24 mouse cellular contexts compared by ENCODE assay signal in the genomic region with DNA sequence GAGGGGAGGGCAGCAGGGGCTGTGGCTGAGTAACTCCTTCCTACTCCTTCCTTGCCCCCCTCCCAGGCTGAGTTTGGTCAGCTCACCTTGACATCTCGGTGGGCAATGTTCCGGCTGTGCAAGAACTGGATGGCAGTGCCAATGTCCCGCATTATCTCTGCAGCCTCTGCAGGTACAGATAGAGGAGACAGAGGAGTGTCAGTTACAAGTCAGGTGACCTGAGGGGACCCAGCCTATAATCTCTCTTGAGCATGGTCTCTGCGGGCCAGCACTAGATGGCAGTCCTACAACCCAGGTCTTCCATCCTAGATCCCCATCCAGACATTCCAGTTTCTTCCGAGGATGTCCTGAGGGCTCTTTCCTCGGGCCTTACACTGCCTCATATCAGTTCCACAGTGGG. TPM values are rescaled to one million over a fixed set of nuclear protein-coding genes. Genes with fewer than 3 reads are reported as not detected.
DNase-seq lines count a peak whose midpoint lies in the region; ATAC-seq and TF ChIP-seq lines count a peak whose summit lies in the region.
"Had no signal": no experiment of that assay in that cellular context is flagged by ENCODE, and none has a peak within 500 bp of the region (broad histone marks: within the 10 kb centered on the region; RNA-seq: fewer than 3 reads in every experiment).

No protein-coding gene starts in this region.

- 90% methylated on average over 6 of the region's 6 CpGs for WGBS in macrophage (ENCODE audit: missing documents)
- WGBS in liver, embryonic 11.5 days = 68% methylated on average over 6 of the region's 6 CpGs

- ATAC-seq in liver, embryonic 11.5 days (replicated peaks; ENCODE audit: low FRiP score) = no peak
- ATAC-seq: CD4-positive, CD25-positive, alpha-beta regulatory T cell, adult 4 months; forebrain, embryonic 14.5 days; forebrain, postnatal 0 days; Patski had no signal

- DNase-seq in left cerebral cortex, adult 2 months (ENCODE audit: extremely low spot score in 1 of 2, low spot score in 2 of 2) = no peak
- DNase-seq in left cerebral cortex, postnatal 25 days (ENCODE audit: low spot score in 2 of 2) = no peak
- DNase-seq in MEL (ENCODE audit: low read depth, low spot score) = no peak
- no peak for DNase-seq in adrenal gland, postnatal 36 days
- DNase-seq in liver, embryonic 11.5 days (ENCODE audit: low spot score) = no peak
- DNase-seq: adrenal gland, postnatal 10 days; cerebellum, adult 18-20 months; cerebellum, adult 9-10 months; cerebellum, postnatal 14 days; forebrain, postnatal 0 days; gastrocnemius, postnatal 25 days; heart, adult 18-20 months; heart, postnatal 10 days; heart, postnatal 36 days had no signal

- TF ChIP-seq RAD21 in MEL (IDR thresholded peaks at IDR 0.05; ENCODE audit: low read depth, low read length) = no peak

- H3K4me2 ChIP-seq in liver, embryonic 11.5 days = no peak overlapping the region
- H3K4me2 ChIP-seq: embryonic facial prominence, embryonic 12.5 days; embryonic facial prominence, embryonic 15.5 days; heart, embryonic 12.5 days; heart, embryonic 15.5 days; hindbrain, embryonic 13.5 days had no signal

- intact Hi-C loops in left cerebral cortex, adult 2 months (cut with DNase I) = loop anchor here (2.0 to 5.0 kb wide), 2 partner anchors 175 to 259 kb away; no protein-coding TSS in a partner anchor
- intact Hi-C loops in left cerebral cortex, postnatal 25 days (cut with DNase I) = no loop called here

- TF ChIP-seq EP300 in MEL (IDR thresholded peaks at IDR 0.05; ENCODE audit: low read depth in 1 of 2, low read length in 2 of 2) = peak; percentile 40 to 68; a peak in 2 of 4 replicates

- H3K9ac ChIP-seq in MEL (ENCODE audit: control insufficient read depth, low read depth, low read length, poor library complexity, severe bottlenecking) = no peak overlapping the region
- no peak overlapping the region for H3K9ac ChIP-seq in liver, embryonic 11.5 days (ENCODE audit: low read depth, low read length)
- H3K9ac ChIP-seq: embryonic facial prominence, embryonic 12.5 days; embryonic facial prominence, embryonic 15.5 days; forebrain, postnatal 0 days; heart, embryonic 12.5 days; heart, embryonic 15.5 days; hindbrain, embryonic 13.5 days had no signal

- H3K27ac ChIP-seq in left cerebral cortex, adult 2 months = peak overlapping the region; percentile 8; the same call in 1 of the 2 replicates
- H3K27ac ChIP-seq in MEL (ENCODE audit: control insufficient read depth, low read depth, low read length) = no peak overlapping the region
- peak overlapping the region; percentile 60; the same call in 1 of the 2 replicates for H3K27ac ChIP-seq in macrophage
- H3K27ac ChIP-seq in liver, embryonic 11.5 days (ENCODE audit: low read depth, low read length) = no peak overlapping the region
- H3K27ac ChIP-seq: embryonic facial prominence, embryonic 12.5 days; embryonic facial prominence, embryonic 15.5 days; heart, embryonic 15.5 days; hindbrain, embryonic 10.5 days; hindbrain, embryonic 13.5 days had no signal

- TF ChIP-seq POLR2A in MEL (IDR thresholded peaks at IDR 0.05; ENCODE audit: control insufficient read depth in 1 of 2, insufficient read depth in 1 of 2, low read depth in 1 of 2, low read length in 2 of 2, poor library complexity in 1 of 2) = no peak

- H3K4me3 ChIP-seq in left cerebral cortex, adult 2 months = no peak overlapping the region
- H3K4me3 ChIP-seq in MEL (ENCODE audit: control insufficient read depth in 1 of 2, insufficient read depth in 1 of 2, low read depth in 2 of 2, low read length in 2 of 2) = no peak overlapping the region
- H3K4me3 ChIP-seq in macrophage (ENCODE audit: inconsistent target) = no peak overlapping the region
- H3K4me3 ChIP-seq in liver, embryonic 11.5 days (ENCODE audit: low read depth, low read length) = no peak overlapping the region
- H3K4me3 ChIP-seq: embryonic facial prominence, embryonic 12.5 days; embryonic facial prominence, embryonic 15.5 days; heart, embryonic 12.5 days; heart, embryonic 15.5 days; hindbrain, embryonic 10.5 days; hindbrain, embryonic 13.5 days had no signal

- no peaks in the 10 kb centered on the region for H3K9me3 ChIP-seq in MEL (replicated peaks; ENCODE audit: insufficient read depth, low read length)
- no peaks in the 10 kb centered on the region for H3K9me3 ChIP-seq in liver, embryonic 11.5 days (ENCODE audit: control insufficient read depth, low read length)
- H3K9me3 ChIP-seq: embryonic facial prominence, embryonic 12.5 days; embryonic facial prominence, embryonic 15.5 days; heart, embryonic 12.5 days; heart, embryonic 15.5 days; hindbrain, embryonic 10.5 days; hindbrain, embryonic 13.5 days had no signal

- H3K27me3 ChIP-seq in MEL (ENCODE audit: control insufficient read depth in 1 of 2, insufficient read depth in 2 of 2, low read length in 2 of 2) = no peaks in the 10 kb centered on the region
- H3K27me3 ChIP-seq in liver, embryonic 11.5 days (replicated peaks; ENCODE audit: control insufficient read depth, insufficient read depth, low read length) = no peaks in the 10 kb centered on the region
- H3K27me3 ChIP-seq: embryonic facial prominence, embryonic 12.5 days; embryonic facial prominence, embryonic 15.5 days; heart, embryonic 15.5 days; hindbrain, embryonic 13.5 days; Patski had no signal

- peaks cover 18 to 31% of the 10 kb centered on the region in 2 experiments for H3K4me1 ChIP-seq in MEL (ENCODE audit: control insufficient read depth in 1 of 2, insufficient read depth in 2 of 2, low read length in 2 of 2)
- no peaks in the 10 kb centered on the region for H3K4me1 ChIP-seq in liver, embryonic 11.5 days (replicated peaks; ENCODE audit: control insufficient read depth, insufficient read depth, low read length)
- H3K4me1 ChIP-seq: embryonic facial prominence, embryonic 12.5 days had no signal

- no peaks in the 10 kb centered on the region for H3K79me2 ChIP-seq in MEL (ENCODE audit: control insufficient read depth, insufficient read depth, low read length, poor library complexity)
- peaks cover 44% of the 10 kb centered on the region; the same call in 1 of the 2 replicates for H3K79me2 ChIP-seq in macrophage (ENCODE audit: inconsistent target)

- TF ChIP-seq CTCF in left cerebral cortex, adult 2 months (IDR thresholded peaks at IDR 0.05) = no peak
- peak in 1 of 3 experiments; percentile 15; a peak in 2 of 6 replicates for TF ChIP-seq CTCF in MEL (IDR thresholded peaks at IDR 0.05 in 2 of 3, conservative IDR thresholded peaks at IDR 0.05 in 1 of 3; ENCODE audit: control insufficient read depth in 1 of 3, insufficient read depth in 1 of 3, low read depth in 2 of 3, low read length in 3 of 3, poor library complexity in 1 of 3, severe bottlenecking in 1 of 3)

- H3K36me3 ChIP-seq in MEL (ENCODE audit: control insufficient read depth in 1 of 2, insufficient read depth in 2 of 2, low read length in 2 of 2) (peaks cover 0 to 17% of the 10 kb centered on the region in 2 experiments; a peak in 3 of 4 replicates), macrophage (ENCODE audit: inconsistent target) (peaks cover 21% of the 10 kb centered on the region)
- no peaks in the 10 kb centered on the region for H3K36me3 ChIP-seq in liver, embryonic 11.5 days (ENCODE audit: control insufficient read depth, insufficient read depth, low read length)
- H3K36me3 ChIP-seq: embryonic facial prominence, embryonic 12.5 days; embryonic facial prominence, embryonic 15.5 days; heart, embryonic 12.5 days; heart, embryonic 15.5 days; hindbrain, embryonic 10.5 days; hindbrain, embryonic 13.5 days had no signal

RNA-seq across cellular contexts. Expression of a gene that starts 27.9 kb away (rescaled TPM):
- 1 to 10 TPM; 3.4 to 3.5 TPM for total RNA-seq in left cerebral cortex, adult 2 months (2021)
- total RNA-seq in left cerebral cortex, postnatal 25 days (2021) = 1 to 10 TPM; 2.2 to 4.5 TPM
- 36.0 and 49.9 TPM in 2 replicates for total RNA-seq in MEL (2012; rRNA removed)
- polyA plus RNA-seq in MEL (2012; ENCODE audit: insufficient read depth in 1 of 2, insufficient read length in 2 of 2, low read depth in 1 of 2, low replicate concordance in 2 of 2, missing spikeins in 1 of 2) = 10 to 100 TPM in 1 of 2 experiments, not detected in 1; 42.3 TPM
- 100 to 1,000 TPM in 25 of 26 experiments, 10 to 100 TPM in 1; 97.6 to 393 (median 163) TPM for total RNA-seq in macrophage (2018; cell fraction: chromatin; rRNA removed)
- total RNA-seq in macrophage (2018; cell fraction: cytosol; rRNA removed) = 10 to 100 TPM; 38.9 to 83.3 (median 53.5) TPM
- 100 to 1,000 TPM in 14 of 26 experiments, 10 to 100 TPM in 12; 53.9 to 268 (median 112) TPM for total RNA-seq in macrophage (2018; cell fraction: nucleus; rRNA removed)
- 25.7 to 58.4 TPM (median 48.9 TPM) in 3 replicates for polyA plus RNA-seq in macrophage (2018)
- 10 to 100 TPM; 53.7 to 54.3 TPM for total RNA-seq in adrenal gland, postnatal 36 days (2021)
- polyA plus RNA-seq in liver, embryonic 11.5 days (2014; fragmentation: Nextera tagmentation; extraction: Ambion mirVana) = 17.1 and 19.2 TPM in 2 replicates

RNA-seq across cellular contexts. Expression of a gene that starts 30.1 kb away (rescaled TPM):
- total RNA-seq in left cerebral cortex, adult 2 months (2021) = 100 to 1,000 TPM; 216 to 221 TPM
- 100 to 1,000 TPM; 188 to 213 TPM for total RNA-seq in left cerebral cortex, postnatal 25 days (2021)
- 0.08 TPM in 1 of 2 replicates, not detected in the other for total RNA-seq in MEL (2012; rRNA removed)
- polyA plus RNA-seq in MEL (2012; ENCODE audit: insufficient read depth in 1 of 2, insufficient read length in 2 of 2, low read depth in 1 of 2, low replicate concordance in 2 of 2, missing spikeins in 1 of 2) (under 1 TPM in 1 of 2 experiments, not detected in 1; 0.03 TPM), macrophage (2018) (2.1 to 32.2 TPM (median 15.3 TPM) in 3 replicates)
- 100 to 1,000 TPM in 8 of 26 experiments, 10 to 100 TPM in 18; 28.5 to 164 (median 75.8) TPM for total RNA-seq in macrophage (2018; cell fraction: chromatin; rRNA removed)
- total RNA-seq in macrophage (2018; cell fraction: cytosol; rRNA removed) = 10 to 100 TPM in 12 of 26 experiments, 1 to 10 TPM in 14; 3.4 to 23.5 (median 9.3) TPM
- 10 to 100 TPM in 25 of 26 experiments, 1 to 10 TPM in 1; 4.9 to 86.6 (median 40.1) TPM for total RNA-seq in macrophage (2018; cell fraction: nucleus; rRNA removed)
- total RNA-seq in adrenal gland, postnatal 36 days (2021) = 1 to 10 TPM; 4.3 to 4.6 TPM
- polyA plus RNA-seq in liver, embryonic 11.5 days (2014; fragmentation: Nextera tagmentation; extraction: Ambion mirVana) = 0.41 and 1.1 TPM in 2 replicates

RNA-seq across cellular contexts. Expression of a gene that starts 34.0 kb away (rescaled TPM):
- 10 to 100 TPM in 1 of 2 experiments, 1 to 10 TPM in 1; 9.6 to 10.7 TPM for total RNA-seq in left cerebral cortex, adult 2 months (2021)
- total RNA-seq in left cerebral cortex, postnatal 25 days (2021) = 1 to 10 TPM; 5.8 to 9.4 TPM
- total RNA-seq in MEL (2012; rRNA removed) = 5.1 and 10.0 TPM in 2 replicates
- polyA plus RNA-seq in MEL (2012; ENCODE audit: insufficient read depth in 1 of 2, insufficient read length in 2 of 2, low read depth in 1 of 2, low replicate concordance in 2 of 2, missing spikeins in 1 of 2) = 10 to 100 TPM in 1 of 2 experiments, not detected in 1; 24.5 TPM
- 100 to 1,000 TPM in 1 of 26 experiments, 10 to 100 TPM in 9, 1 to 10 TPM in 16; 1.3 to 159 (median 5.1) TPM for total RNA-seq in macrophage (2018; cell fraction: chromatin; rRNA removed)
- total RNA-seq in macrophage (2018; cell fraction: cytosol; rRNA removed) = 10 to 100 TPM in 4 of 26 experiments, 1 to 10 TPM in 18, under 1 TPM in 4; 0.51 to 54.5 (median 2.6) TPM
- 100 to 1,000 TPM in 2 of 26 experiments, 10 to 100 TPM in 10, 1 to 10 TPM in 12, under 1 TPM in 2; 0.89 to 189 (median 6.5) TPM for total RNA-seq in macrophage (2018; cell fraction: nucleus; rRNA removed)
- polyA plus RNA-seq in macrophage (2018) = 0.10 to 1.4 TPM (median 0.29 TPM) in 3 replicates
- total RNA-seq in adrenal gland, postnatal 36 days (2021) = 10 to 100 TPM; 31.7 to 31.8 TPM
- polyA plus RNA-seq in liver, embryonic 11.5 days (2014; fragmentation: Nextera tagmentation; extraction: Ambion mirVana) = 6.1 and 9.9 TPM in 2 replicates

Comparison
In these comparisons a context has a peak if more than half of its experiments do, and no peak if none do; other contexts are left out.
1. H3K27ac ChIP-seq: peak in left cerebral cortex, adult 2 months (single experiment) and macrophage (single experiment); none in MEL (single experiment) and liver, embryonic 11.5 days (single experiment).
2. RNA of a gene that starts 30.1 kb away (total RNA-seq): 216 to 221 TPM in left cerebral cortex, adult 2 months and 188 to 213 TPM in left cerebral cortex, postnatal 25 days; 4.3 to 4.6 TPM in adrenal gland, postnatal 36 days and 0.08 TPM in MEL; every median in the first group is over 10 times any median in the second.